Mouse (Mus musculus) layer of hippocampus, adult 9-10 months (tissue): ENCODE measurements at regions not wholly inside any gene's neighbourhood (a gene's known extent, or its start where the extent isn't known, plus 50 kb on each side); places are given as distances from the start of the nearest gene placed in this dataset.
A peak's percentile ranks its signal among the peaks of the same experiment; 100 is the strongest.

Source experiments
- DNase-seq: peaks from one replicate; pipeline ENCODE4 v3.0.0; 2022; ENCODE audit warnings: low spot score

GRCm38 (mm10) chr1:194334752-194335719 lies 283.0 kb upstream of the Plxna2 start:
- peak; percentile 59 for DNase-seq

GRCm38 (mm10) chr1:194332639-194333038 lies 285.4 kb upstream of the Plxna2 start:
- no peak for DNase-seq

GRCm38 (mm10) chr1:194330471-194330870 lies 287.5 kb upstream of the Plxna2 start:
- no peak for DNase-seq

DNA sequence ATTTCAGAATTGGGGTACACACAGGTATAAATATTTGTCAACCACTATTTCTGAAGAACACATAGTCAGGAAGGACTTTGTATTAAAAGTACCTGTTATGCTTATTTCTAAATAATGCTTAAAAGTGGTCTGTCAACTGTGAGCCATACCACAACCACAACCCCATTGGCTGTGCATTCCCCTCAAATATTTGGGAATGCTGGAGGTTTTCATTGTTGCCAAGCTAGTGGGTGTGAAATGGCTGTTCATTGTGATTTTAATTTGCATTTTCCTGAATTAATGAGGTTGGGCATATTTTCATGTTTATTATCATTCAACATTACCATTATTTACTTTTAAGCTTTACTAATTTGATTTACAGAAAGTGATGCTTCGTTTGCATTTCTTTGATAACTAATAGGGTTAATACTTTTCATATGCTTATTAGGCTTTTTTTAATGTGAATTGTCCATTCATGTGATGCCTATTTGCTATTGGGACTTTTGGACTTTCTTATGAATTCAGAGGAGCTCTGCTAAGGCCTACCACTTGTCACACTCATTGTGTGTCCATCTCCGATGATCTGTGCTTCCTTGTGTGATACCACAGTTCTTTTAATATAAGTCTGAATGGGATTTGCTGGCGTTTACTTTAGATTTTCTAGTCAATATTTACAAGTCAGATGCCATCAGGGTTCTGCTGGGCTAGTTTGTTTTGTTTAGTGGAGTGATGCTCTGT lies 297.5 kb upstream of the Plxna2 start:
- DNase-seq = no peak

GRCm38 (mm10) chr1:194318351-194318750 lies 299.7 kb upstream of the Plxna2 start:
- DNase-seq = no peak

DNA sequence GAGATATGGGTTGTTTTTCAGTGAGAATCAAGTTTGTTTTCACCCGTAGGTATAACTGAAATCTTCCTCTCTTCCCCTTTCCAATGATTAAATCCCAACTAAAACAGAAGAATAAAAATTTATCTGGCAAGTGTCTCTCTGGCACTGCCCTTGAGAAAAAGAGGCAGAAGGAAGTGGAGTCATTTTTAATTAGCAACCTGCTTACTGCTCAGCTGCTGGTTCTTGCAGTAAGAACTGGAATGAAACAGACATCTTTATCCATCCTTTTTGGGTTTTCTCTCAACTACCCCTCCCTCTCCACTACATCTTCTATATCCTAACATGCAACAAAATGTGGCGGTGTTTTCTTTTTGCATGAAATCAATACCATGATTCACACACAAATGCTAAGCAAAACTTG lies 302.4 kb upstream of the Plxna2 start:
- no peak for DNase-seq

- no peak for DNase-seq
Measured at GRCm38 (mm10) chr1:194310373-194310772, 307.6 kb upstream of the Plxna2 start.

DNA sequence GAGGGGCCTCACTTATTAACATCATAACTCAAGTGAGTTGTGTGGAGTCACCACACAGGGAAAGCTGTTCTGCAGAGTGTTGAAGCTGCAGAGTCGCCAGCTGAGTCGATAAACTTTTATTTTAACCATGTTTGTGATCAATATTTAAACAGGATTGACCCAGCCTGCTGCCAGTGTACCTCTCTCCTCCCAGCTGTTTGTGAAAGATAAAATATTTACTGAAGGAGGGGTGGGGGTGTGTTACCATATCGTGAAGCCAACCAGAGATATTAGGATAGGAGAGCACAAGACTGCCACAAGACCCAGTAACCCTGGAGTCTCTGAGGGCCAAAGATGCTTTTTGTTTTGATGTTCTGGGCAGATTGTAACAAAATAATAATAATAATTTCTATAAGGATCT lies 309.4 kb upstream of the Plxna2 start:
- DNase-seq = no peak

- no peak for DNase-seq
Measured at GRCm38 (mm10) chr1:194303951-194304350, 314.1 kb upstream of the Plxna2 start.

GRCm38 (mm10) chr1:194302775-194303174 lies 315.2 kb upstream of the Plxna2 start:
- DNase-seq = no peak

GRCm38 (mm10) chr1:194281941-194282340 lies 336.1 kb upstream of the Plxna2 start:
- no peak for DNase-seq

GRCm38 (mm10) chr1:194268028-194268427 lies 350.0 kb upstream of the Plxna2 start:
- DNase-seq = no peak

DNA sequence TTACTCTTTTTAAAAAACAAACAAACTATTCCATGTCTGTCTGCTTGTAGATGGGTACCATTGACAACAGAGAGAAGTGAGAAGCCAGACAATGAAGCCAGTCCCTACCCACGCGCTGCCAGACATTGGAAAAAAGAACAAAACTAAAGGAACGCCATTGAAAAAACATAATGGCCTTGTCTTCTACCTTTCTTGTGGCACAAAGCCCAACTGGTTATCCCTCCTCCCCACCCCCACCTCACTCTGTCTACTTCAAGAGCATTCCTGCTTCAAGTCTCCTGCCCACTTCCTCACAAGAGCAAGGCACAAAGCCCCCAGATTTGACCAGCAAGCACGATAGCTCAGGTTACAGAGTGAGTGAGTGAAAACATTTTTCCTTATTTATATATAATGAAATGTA lies 355.6 kb upstream of the Plxna2 start:
- no peak for DNase-seq

GRCm38 (mm10) chr1:194259957-194260356 lies 358.1 kb upstream of the Plxna2 start:
- DNase-seq = no peak

GRCm38 (mm10) chr1:194244776-194245366 lies 373.1 kb upstream of the Plxna2 start:
- no peak for DNase-seq

DNA sequence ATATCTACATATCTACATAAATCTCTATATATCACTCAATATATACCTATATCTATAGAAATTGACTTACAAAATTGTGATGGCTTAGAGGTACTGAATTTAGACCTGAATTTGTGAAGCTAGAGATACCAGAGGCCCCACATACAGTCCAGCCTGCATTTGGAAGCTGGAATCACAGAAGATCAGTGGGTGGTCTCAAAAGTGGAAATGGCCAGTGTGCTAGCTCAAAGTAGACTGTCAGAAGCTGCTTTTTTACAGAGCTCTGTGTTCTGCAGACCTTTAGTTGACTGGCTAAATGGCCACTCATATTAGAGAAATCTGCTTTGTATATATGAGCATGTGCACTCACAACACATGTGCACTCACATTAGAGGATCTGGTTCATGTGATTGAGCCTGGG lies 376.9 kb upstream of the Plxna2 start:
- no peak for DNase-seq

DNA sequence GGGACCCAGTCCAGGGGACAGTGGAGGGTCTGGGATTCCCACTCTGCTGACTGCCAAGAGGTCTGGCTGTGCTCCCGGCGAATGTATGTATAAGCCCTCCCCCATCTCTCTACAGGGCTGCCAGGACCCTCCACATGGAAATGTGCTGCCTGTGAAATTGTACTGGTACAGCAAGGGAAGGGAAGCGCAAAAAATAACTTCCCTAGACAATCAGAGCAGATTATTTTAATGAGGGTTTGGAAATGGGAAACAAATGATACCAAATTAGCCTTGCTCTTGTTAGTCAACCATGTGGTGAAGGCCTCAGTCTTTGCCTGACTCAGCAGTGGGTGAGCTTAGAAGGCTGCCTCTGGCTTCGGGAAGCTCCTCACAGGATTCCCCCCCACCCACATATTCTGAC lies 386.8 kb upstream of the Plxna2 start:
- peak; percentile 20 for DNase-seq

GRCm38 (mm10) chr1:194226550-194227160 lies 391.4 kb upstream of the Plxna2 start:
- no peak for DNase-seq

GRCm38 (mm10) chr1:194225786-194226185 lies 392.2 kb upstream of the Plxna2 start:
- DNase-seq = no peak

DNA sequence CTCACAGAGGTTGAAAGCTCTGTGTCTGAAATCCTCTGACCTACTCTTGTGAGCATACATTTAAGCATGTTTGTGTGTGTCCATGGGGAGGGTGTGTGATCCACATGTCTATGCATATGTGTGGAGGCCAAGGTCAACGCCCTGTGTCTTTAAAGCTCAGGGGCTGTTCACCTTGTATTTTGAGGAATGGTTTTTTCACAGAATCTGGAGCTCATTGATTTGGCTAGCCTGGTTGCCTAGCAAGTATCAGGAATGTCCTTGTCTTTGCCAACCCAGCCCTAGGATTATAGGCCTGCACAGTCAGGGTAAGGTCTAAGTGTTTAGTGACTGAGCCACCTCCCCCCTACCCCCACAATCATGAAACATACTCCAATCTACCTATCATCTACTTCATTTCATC lies 394.0 kb upstream of the Plxna2 start:
- DNase-seq = no peak

- no peak for DNase-seq
Measured at GRCm38 (mm10) chr1:194223610-194224009, 394.4 kb upstream of the Plxna2 start.

- DNase-seq = peak; percentile 20
Measured at GRCm38 (mm10) chr1:194223015-194223414, 395.0 kb upstream of the Plxna2 start.
